Mouse (Mus musculus): Measurements from ENCODE around the gene Cldn24.

The Cldn24 gene

GRCm38 (mm10) chr8:47826911-47827310 lies 5.0 kb downstream of the Cldn24 start:
- intact Hi-C loops (cut with DNase I) = no loop called here

GRCm38 (mm10) chr8:47832616-47833015 lies 10.7 kb downstream of the Cldn24 start:
- intact Hi-C loops (cut with DNase I) = loop anchor here (5.0 kb wide), 1 partner anchor 70 kb away; no protein-coding TSS in a partner anchor

- intact Hi-C loops (cut with DNase I) = loop anchor here (5.0 kb wide), 1 partner anchor 72 kb away; no protein-coding TSS in a partner anchor
These were observed 12.0 kb downstream of the Cldn24 start for GRCm38 (mm10) chr8:47833944-47834343.

GRCm38 (mm10) chr8:47843063-47843462 lies 21.1 kb downstream of the Cldn24 start:
- intact Hi-C loops (cut with DNase I) = no loop called here

GRCm38 (mm10) chr8:47843651-47844050 lies 21.7 kb downstream of the Cldn24 start:
- intact Hi-C loops (cut with DNase I) = no loop called here

- intact Hi-C loops (cut with DNase I) = loop anchor here (5.0 kb wide), 1 partner anchor 104 kb away; no protein-coding TSS in a partner anchor
These were observed 24.0 kb downstream of the Cldn24 start for GRCm38 (mm10) chr8:47845956-47846355.

GRCm38 (mm10) chr8:47847161-47847560 lies 25.2 kb downstream of the Cldn24 start:
- intact Hi-C loops (cut with DNase I) = loop anchor here (5.0 kb wide), 1 partner anchor 105 kb away; no protein-coding TSS in a partner anchor

- intact Hi-C loops (cut with DNase I) = loop anchor here (5.0 kb wide), 1 partner anchor 106 kb away; no protein-coding TSS in a partner anchor
These were observed 26.0 kb downstream of the Cldn24 start for GRCm38 (mm10) chr8:47847931-47848330.

- intact Hi-C loops (cut with DNase I) = loop anchor here (5.0 kb wide), 1 partner anchor 108 kb away; no protein-coding TSS in a partner anchor
These were observed 27.9 kb downstream of the Cldn24 start for GRCm38 (mm10) chr8:47849842-47850241.

GRCm38 (mm10) chr8:47851824-47852502 lies 30.0 kb downstream of the Cldn24 start:
- intact Hi-C loops (cut with DNase I) = no loop called here

- intact Hi-C loops (cut with DNase I) = no loop called here
These were observed 30.8 kb downstream of the Cldn24 start for GRCm38 (mm10) chr8:47852737-47853136.

- intact Hi-C loops (cut with DNase I) = no loop called here
These were observed 31.4 kb downstream of the Cldn24 start for GRCm38 (mm10) chr8:47853356-47853755.

- intact Hi-C loops (cut with DNase I) = no loop called here
These were observed 37.3 kb downstream of the Cldn24 start for GRCm38 (mm10) chr8:47859259-47859658.

GRCm38 (mm10) chr8:47866568-47866967 lies 44.6 kb downstream of the Cldn24 start:
- intact Hi-C loops (cut with DNase I) = no loop called here

GRCm38 (mm10) chr8:47867067-47867466 lies 45.1 kb downstream of the Cldn24 start:
- intact Hi-C loops (cut with DNase I) = no loop called here
